Mouse (Mus musculus): Measurements from ENCODE around the gene Dst. TPM values are rescaled to one million over a fixed set of nuclear protein-coding genes. Genes with fewer than 3 reads are reported as not detected.

Dst gene
- polyA plus RNA-seq, 1 experiment from 2014 or later = 11.3 TPM

DNA sequence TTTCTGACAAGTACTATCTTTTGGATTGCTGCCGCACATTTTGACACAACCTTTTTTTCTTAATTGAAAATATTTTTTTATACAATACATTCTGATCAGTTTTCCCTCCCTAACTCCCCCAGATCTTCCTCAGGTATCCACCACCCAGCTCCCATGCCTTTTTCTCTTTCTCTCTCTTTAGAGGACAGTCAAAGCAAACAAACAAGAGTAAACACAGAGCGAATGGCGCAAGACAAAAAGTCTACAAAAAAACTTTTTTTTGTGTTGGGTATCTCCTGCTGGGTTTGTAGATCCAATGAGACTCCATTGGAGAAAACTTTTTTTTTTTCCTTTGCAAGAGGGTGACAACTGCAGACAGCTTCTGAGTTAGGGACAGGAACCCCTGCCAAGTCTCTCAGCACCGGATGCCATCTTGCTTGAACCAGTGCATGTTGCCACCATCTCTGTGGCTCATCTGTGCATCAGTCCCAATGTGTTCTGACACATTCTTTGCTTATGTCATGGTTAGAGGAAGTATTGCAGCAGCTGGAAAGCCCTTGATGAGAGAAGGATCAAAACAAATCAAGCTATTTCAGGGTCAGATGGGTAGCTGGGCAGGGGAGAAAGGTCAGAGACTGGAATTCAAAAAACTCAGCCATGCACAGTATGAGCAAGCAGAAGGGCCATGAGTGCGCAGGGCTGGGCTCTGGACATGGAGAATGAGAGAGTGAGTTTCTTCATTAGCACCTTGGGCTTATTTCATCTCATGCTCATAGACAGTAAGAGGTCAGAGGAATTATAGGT is 88.3 kb downstream of the Dst start:
- peaks cover 11% of the 10 kb centered on the region; the same call in 1 of the 2 replicates for H3K4me1 ChIP-seq
- 84% methylated on average over 5 of the region's 5 CpGs for WGBS
- no peak for DNase-seq (ENCODE audit: extremely low spot score, low spot score)

GRCm38 (mm10) chr1:34002321-34002720 is 94.3 kb downstream of the Dst start:
- Histone ChIP-seq H3K27ac (no peak overlapping the region), H3K4me1 (peaks cover 32% of the 10 kb centered on the region), H3K36me3 (replicated peaks) (no peaks in the 10 kb centered on the region), H3K27me3 (ENCODE audit: poor library complexity, severe bottlenecking) (no peaks in the 10 kb centered on the region), H3K9me3 (no peaks in the 10 kb centered on the region), H3K4me3 (no peak overlapping the region)
- DNase-seq (ENCODE audit: extremely low spot score, low spot score) = no peak
- 94% methylated on average over 4 of the region's 4 CpGs for WGBS

More for the DNA sequence above, 88.3 kb downstream of the Dst start:
- H3K27ac ChIP-seq = no peak overlapping the region
- H3K9me3 ChIP-seq = no peaks in the 10 kb centered on the region
- H3K4me3 ChIP-seq = no peak overlapping the region
- H3K36me3 ChIP-seq (replicated peaks) = no peaks in the 10 kb centered on the region
- no peaks in the 10 kb centered on the region for H3K27me3 ChIP-seq (ENCODE audit: poor library complexity, severe bottlenecking)

DNA sequence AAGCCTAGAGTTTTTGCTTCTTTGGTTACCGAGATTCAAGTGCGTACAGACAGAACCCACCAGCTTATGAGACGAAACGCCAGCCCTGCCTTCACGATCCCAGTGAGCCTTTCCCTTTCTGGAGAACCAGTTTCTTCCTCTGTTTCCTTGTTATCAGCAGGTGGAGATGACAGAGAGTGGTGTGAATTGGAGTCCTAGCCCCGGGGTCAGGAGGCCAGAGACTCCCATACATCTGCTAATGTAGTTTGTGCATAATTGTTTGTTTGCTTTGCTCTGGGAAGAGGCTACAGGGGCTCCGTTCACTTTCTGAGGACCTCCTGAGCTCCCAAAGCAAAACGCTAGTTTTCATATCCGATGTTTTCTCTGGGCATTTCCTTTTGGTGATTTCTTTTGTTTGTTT is 94.9 kb downstream of the Dst start:
- Histone ChIP-seq H3K9me3 (no peaks in the 10 kb centered on the region), H3K36me3 (replicated peaks) (no peaks in the 10 kb centered on the region), H3K4me1 (peaks cover 38% of the 10 kb centered on the region), H3K27me3 (ENCODE audit: poor library complexity, severe bottlenecking) (peaks cover 5% of the 10 kb centered on the region; the same call in 1 of the 2 replicates), H3K27ac (no peak overlapping the region), H3K4me3 (no peak overlapping the region)
- DNase-seq (ENCODE audit: extremely low spot score, low spot score) = no peak
- 60% methylated on average over 9 of the region's 9 CpGs for WGBS

GRCm38 (mm10) chr1:34005238-34005725 is 97.3 kb downstream of the Dst start:
- no peak for DNase-seq (ENCODE audit: extremely low spot score, low spot score)
- peak overlapping the region; percentile 85 for H3K27ac ChIP-seq
- WGBS = 4% methylated on average over 10 of the region's 10 CpGs
- no peaks in the 10 kb centered on the region for H3K36me3 ChIP-seq (replicated peaks)
- H3K4me3 ChIP-seq = peak overlapping the region; percentile 64
- H3K27me3 ChIP-seq (ENCODE audit: poor library complexity, severe bottlenecking) = peaks cover 16% of the 10 kb centered on the region
- peaks cover 46% of the 10 kb centered on the region for H3K4me1 ChIP-seq
- no peaks in the 10 kb centered on the region for H3K9me3 ChIP-seq

DNA sequence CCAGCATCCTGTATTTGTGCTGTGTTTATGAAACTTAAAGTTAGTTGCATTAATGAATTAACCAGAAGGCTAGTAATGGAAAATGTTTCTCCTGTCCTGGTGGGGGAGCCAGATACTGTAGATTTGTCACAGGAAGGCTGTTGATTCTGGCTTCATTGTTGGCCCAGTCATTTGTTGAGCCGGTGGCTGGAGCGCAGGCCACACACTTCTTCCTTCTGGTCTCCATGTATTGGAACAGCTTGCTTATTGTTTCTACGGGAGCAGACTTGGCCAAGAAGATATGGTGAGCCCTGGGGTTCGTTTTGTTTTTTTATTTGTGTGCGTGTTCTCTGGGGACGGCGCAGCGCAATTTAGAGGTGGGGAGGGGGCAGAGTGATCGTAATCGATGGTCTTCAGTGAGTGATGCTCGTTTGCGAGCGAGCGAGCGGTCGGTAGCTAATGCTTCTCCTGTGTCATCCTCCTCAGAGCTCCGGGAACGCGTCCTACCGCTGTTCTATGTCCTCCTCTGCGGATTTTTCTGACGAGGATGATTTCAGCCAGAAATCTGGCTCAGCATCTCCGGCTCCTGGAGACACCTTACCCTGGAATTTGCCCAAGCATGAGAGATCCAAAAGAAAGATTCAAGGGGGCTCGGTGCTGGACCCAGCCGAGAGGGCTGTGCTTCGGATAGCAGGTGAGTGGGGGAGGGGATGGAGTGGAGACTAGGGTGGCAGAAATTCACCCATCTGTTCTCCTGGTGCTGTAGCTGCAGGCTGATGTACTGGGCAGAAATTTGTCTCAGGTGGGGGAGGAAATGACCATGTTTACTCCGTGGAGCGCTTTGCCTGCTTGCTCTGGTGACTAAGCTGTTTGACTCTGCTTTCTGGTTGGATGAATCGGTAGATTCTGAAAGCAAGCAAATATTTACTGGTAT is 98.0 kb downstream of the Dst start:
- H3K9me3 ChIP-seq = no peaks in the 10 kb centered on the region
- H3K36me3 ChIP-seq (replicated peaks) = no peaks in the 10 kb centered on the region
- peaks cover 23% of the 10 kb centered on the region for H3K27me3 ChIP-seq (ENCODE audit: poor library complexity, severe bottlenecking)
- under 1% methylated on average over 29 of the region's 29 CpGs for WGBS
- H3K4me3 ChIP-seq = peak overlapping the region; percentile 64
- peaks cover 50% of the 10 kb centered on the region for H3K4me1 ChIP-seq
- peak overlapping the region; percentile 85 for H3K27ac ChIP-seq
- peak; percentile 69 for DNase-seq (ENCODE audit: extremely low spot score, low spot score)

DNA sequence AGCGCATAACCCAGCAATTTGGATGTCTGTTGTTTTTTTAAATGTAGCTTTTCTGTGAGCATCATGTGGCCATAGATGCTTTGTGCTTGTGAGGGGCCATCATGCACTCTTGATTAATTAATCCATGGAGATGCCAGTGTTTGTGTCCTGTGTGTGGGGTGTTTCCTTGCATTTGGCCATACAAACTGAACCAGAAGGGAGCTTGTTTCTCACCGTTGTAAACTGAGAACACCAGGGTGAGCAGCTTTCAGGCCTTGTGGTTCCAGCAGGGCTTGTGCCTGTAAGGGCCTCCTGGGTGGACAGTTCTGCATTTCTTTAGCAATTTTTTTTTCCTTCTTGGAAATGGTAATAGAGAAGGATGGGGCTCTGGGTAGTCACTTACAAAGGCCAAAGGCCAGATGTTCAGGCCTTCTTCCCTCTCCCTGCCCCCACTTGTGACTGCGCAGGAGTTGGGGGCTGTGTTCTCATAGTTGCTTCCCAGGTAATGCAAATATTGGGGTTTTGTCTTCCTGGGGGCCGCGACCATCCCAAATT is 98.9 kb downstream of the Dst start:
- peak overlapping the region; percentile 85 for H3K27ac ChIP-seq
- peaks cover 59% of the 10 kb centered on the region for H3K4me1 ChIP-seq
- WGBS = 6% methylated on average over 5 of the region's 5 CpGs

DNA sequence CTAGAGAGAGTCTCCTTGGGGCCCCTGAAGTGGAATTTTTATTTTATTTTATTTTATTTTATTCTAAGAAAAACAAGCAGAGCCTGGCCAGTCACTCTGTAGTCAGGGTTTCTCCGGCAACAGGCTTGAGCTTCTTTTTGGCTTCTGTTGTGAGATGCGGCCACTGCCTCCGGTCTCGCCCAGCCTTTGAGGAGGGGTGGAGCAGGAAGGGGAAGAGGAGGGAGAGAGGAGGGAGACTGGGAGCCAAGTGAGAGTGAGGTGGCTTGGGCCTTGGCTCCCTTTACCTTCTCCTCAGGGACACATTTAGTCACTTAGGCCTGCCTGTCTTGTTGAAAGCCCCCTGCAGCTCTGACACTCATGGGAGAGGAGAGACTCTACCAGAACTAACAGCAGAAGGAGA is 99.4 kb downstream of the Dst start:
- Histone ChIP-seq H3K4me3 (peak overlapping the region; percentile 64), H3K4me1 (peaks cover 63% of the 10 kb centered on the region), H3K9me3 (no peaks in the 10 kb centered on the region), H3K36me3 (replicated peaks) (no peaks in the 10 kb centered on the region), H3K27ac (peak overlapping the region; percentile 44; the same call in 1 of the 2 replicates), H3K27me3 (ENCODE audit: poor library complexity, severe bottlenecking) (peaks cover 24% of the 10 kb centered on the region)
- no peak for DNase-seq (ENCODE audit: extremely low spot score, low spot score)
- WGBS = 10% methylated on average over 4 of the region's 4 CpGs

More for the DNA sequence above, 98.9 kb downstream of the Dst start:
- no peaks in the 10 kb centered on the region for H3K36me3 ChIP-seq (replicated peaks)
- H3K4me3 ChIP-seq = peak overlapping the region; percentile 64
- DNase-seq (ENCODE audit: extremely low spot score, low spot score) = no peak
- no peaks in the 10 kb centered on the region for H3K9me3 ChIP-seq
- peaks cover 24% of the 10 kb centered on the region for H3K27me3 ChIP-seq (ENCODE audit: poor library complexity, severe bottlenecking)

GRCm38 (mm10) chr1:34011051-34011677 is 103.1 kb downstream of the Dst start:
- peaks cover 24% of the 10 kb centered on the region for H3K27me3 ChIP-seq (ENCODE audit: poor library complexity, severe bottlenecking)
- peak; percentile 72 for DNase-seq (ENCODE audit: extremely low spot score, low spot score)
- peaks cover 48% of the 10 kb centered on the region for H3K4me1 ChIP-seq
- H3K4me3 ChIP-seq = peak overlapping the region; percentile 91
- H3K27ac ChIP-seq = peak overlapping the region; percentile 90
- H3K36me3 ChIP-seq (replicated peaks) = no peaks in the 10 kb centered on the region
- under 1% methylated on average over 38 of the region's 47 CpGs for WGBS
- no peaks in the 10 kb centered on the region for H3K9me3 ChIP-seq

GRCm38 (mm10) chr1:34011821-34012271 is 103.8 kb downstream of the Dst start:
- peak overlapping the region; percentile 91 for H3K4me3 ChIP-seq
- H3K9me3 ChIP-seq = no peaks in the 10 kb centered on the region
- under 1% methylated on average over 16 of the region's 16 CpGs for WGBS
- no peaks in the 10 kb centered on the region for H3K36me3 ChIP-seq (replicated peaks)
- peak; percentile 40 for DNase-seq (ENCODE audit: extremely low spot score, low spot score)
- peak overlapping the region; percentile 90 for H3K27ac ChIP-seq
- H3K4me1 ChIP-seq = peaks cover 46% of the 10 kb centered on the region
- peaks cover 24% of the 10 kb centered on the region for H3K27me3 ChIP-seq (ENCODE audit: poor library complexity, severe bottlenecking)

GRCm38 (mm10) chr1:34013490-34013889 is 105.5 kb downstream of the Dst start:
- no peak for DNase-seq (ENCODE audit: extremely low spot score, low spot score)
- Histone ChIP-seq H3K4me1 (peaks cover 37% of the 10 kb centered on the region), H3K27ac (no peak overlapping the region), H3K4me3 (no peak overlapping the region), H3K9me3 (no peaks in the 10 kb centered on the region), H3K36me3 (replicated peaks) (no peaks in the 10 kb centered on the region), H3K27me3 (ENCODE audit: poor library complexity, severe bottlenecking) (peaks cover 19% of the 10 kb centered on the region)
- WGBS = 82% methylated on average over 5 of the region's 5 CpGs

DNA sequence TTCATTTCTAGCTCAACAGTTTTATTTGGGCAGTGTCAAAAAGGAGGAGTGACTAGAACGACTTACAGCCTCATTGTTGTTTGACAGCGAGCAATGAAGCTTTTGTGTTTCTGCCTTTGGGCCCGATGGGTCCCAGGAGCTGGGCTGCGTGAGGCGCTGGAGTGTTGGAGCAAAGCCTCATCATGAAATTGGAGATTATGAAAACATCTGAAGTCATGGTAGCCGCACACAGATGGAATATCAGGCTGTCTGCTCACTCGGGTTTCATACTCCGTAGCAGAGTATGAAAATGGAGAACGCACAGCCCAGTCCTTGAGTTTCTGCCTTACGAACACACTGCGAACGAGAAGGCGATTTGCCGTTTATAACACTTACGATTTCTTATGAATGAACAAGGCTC is 108.8 kb downstream of the Dst start:
- H3K27ac ChIP-seq = no peak overlapping the region
- DNase-seq (ENCODE audit: extremely low spot score, low spot score) = no peak
- no peak overlapping the region for H3K4me3 ChIP-seq
- H3K4me1 ChIP-seq = peaks cover 30% of the 10 kb centered on the region
- 87% methylated on average over 15 of the region's 15 CpGs for WGBS
- H3K27me3 ChIP-seq (ENCODE audit: poor library complexity, severe bottlenecking) = no peaks in the 10 kb centered on the region
- no peaks in the 10 kb centered on the region for H3K36me3 ChIP-seq (replicated peaks)
- H3K9me3 ChIP-seq = no peaks in the 10 kb centered on the region

- Histone ChIP-seq H3K27ac (no peak overlapping the region), H3K4me1 (peaks cover 25% of the 10 kb centered on the region), H3K36me3 (replicated peaks) (no peaks in the 10 kb centered on the region), H3K9me3 (no peaks in the 10 kb centered on the region), H3K4me3 (no peak overlapping the region), H3K27me3 (ENCODE audit: poor library complexity, severe bottlenecking) (no peaks in the 10 kb centered on the region)
- WGBS = 90% methylated on average over 4 of the region's 4 CpGs
- no peak for DNase-seq (ENCODE audit: extremely low spot score, low spot score)
These were observed 109.3 kb downstream of the Dst start for GRCm38 (mm10) chr1:34017323-34017722.
